Mouse (Mus musculus) lung, postnatal 4 days (tissue): ENCODE measurements around the gene Tnip3.
A peak's percentile ranks its signal among the peaks of the same experiment; 100 is the strongest.

Experiments used
- DNase-seq, 2 experiments: peaks; one replicate each; pipeline ENCODE4 v3.0.0; 2021

The Tnip3 gene

GRCm38 (mm10) chr6:65585333-65586053 is 60.4 kb downstream of the Tnip3 start:
- DNase-seq, result no peak

- DNase-seq, result no peak
Observed at GRCm38 (mm10) chr6:65588847-65589246, 63.7 kb downstream of the Tnip3 start.

- DNase-seq, result no peak
Observed at GRCm38 (mm10) chr6:65590018-65590417, 64.9 kb downstream of the Tnip3 start.

- peak in 1 of 2 experiments; percentile 38 for DNase-seq
Observed at GRCm38 (mm10) chr6:65594171-65594570, 69.1 kb downstream of the Tnip3 start.

GRCm38 (mm10) chr6:65595371-65595770 is 70.3 kb downstream of the Tnip3 start:
- DNase-seq, result no peak

- peak; percentile 34 to 42 for DNase-seq
Observed at GRCm38 (mm10) chr6:65597056-65597818, 72.1 kb downstream of the Tnip3 start.

- DNase-seq, result no peak
Observed at GRCm38 (mm10) chr6:65598522-65598921, 73.4 kb downstream of the Tnip3 start.

GRCm38 (mm10) chr6:65599865-65600739 is 75.0 kb downstream of the Tnip3 start:
- no peak for DNase-seq

GRCm38 (mm10) chr6:65600887-65601286 is 75.8 kb downstream of the Tnip3 start:
- no peak for DNase-seq

- peak in 1 of 2 experiments; percentile 58 for DNase-seq
Observed at GRCm38 (mm10) chr6:65605778-65606177, 80.7 kb downstream of the Tnip3 start.

- no peak for DNase-seq
Observed at GRCm38 (mm10) chr6:65606946-65607345, 81.8 kb downstream of the Tnip3 start.

GRCm38 (mm10) chr6:65611834-65612233 is 86.7 kb downstream of the Tnip3 start:
- DNase-seq, result no peak

- DNase-seq, result no peak
Observed at GRCm38 (mm10) chr6:65613924-65614585, 88.9 kb downstream of the Tnip3 start.

- no peak for DNase-seq
Observed at GRCm38 (mm10) chr6:65615641-65616040, 90.5 kb downstream of the Tnip3 start.

GRCm38 (mm10) chr6:65621260-65621659 is 96.1 kb downstream of the Tnip3 start:
- DNase-seq, result no peak

- peak in 1 of 2 experiments; percentile 65 for DNase-seq
Observed at GRCm38 (mm10) chr6:65623016-65623715, 98.1 kb downstream of the Tnip3 start.

GRCm38 (mm10) chr6:65630578-65630977 is 105.5 kb downstream of the Tnip3 start:
- DNase-seq, result no peak

- DNase-seq, result no peak
Observed at GRCm38 (mm10) chr6:65632184-65632583, 107.1 kb downstream of the Tnip3 start.

GRCm38 (mm10) chr6:65642431-65642830 is 117.3 kb downstream of the Tnip3 start:
- DNase-seq, result no peak

GRCm38 (mm10) chr6:65644110-65644509 is 119.0 kb downstream of the Tnip3 start:
- no peak for DNase-seq

- no peak for DNase-seq
Observed at GRCm38 (mm10) chr6:65646408-65646807, 121.3 kb downstream of the Tnip3 start.

- no peak for DNase-seq
Observed at GRCm38 (mm10) chr6:65647731-65648130, 122.6 kb downstream of the Tnip3 start.
